Mouse (Mus musculus) T-cell, adult 2 months (primary cell): Measurements from ENCODE around the gene Hist1h4a.

Source experiments
- DNase-seq: peaks from one replicate; pipeline ENCODE4 v3.0.0; 2022; ENCODE audit warnings: low spot score

The Hist1h4a gene

GRCm38 (mm10) chr13:23759251-23759771, 1.7 kb downstream of the Hist1h4a start:
- DNase-seq: no peak

GRCm38 (mm10) chr13:23757921-23758320, 3.1 kb downstream of the Hist1h4a start:
- DNase-seq: no peak

GRCm38 (mm10) chr13:23757211-23757773, 3.7 kb downstream of the Hist1h4a start:
- no peak for DNase-seq

GRCm38 (mm10) chr13:23756790-23757189, 4.2 kb downstream of the Hist1h4a start, which contains the start of gene Hist1h4b:
TSS of gene Hist1h4b (plus strand) at chr13:23757013.
- DNase-seq: peak; percentile 80

GRCm38 (mm10) chr13:23755000-23755399, 6.0 kb downstream of the Hist1h4a start:
- DNase-seq: no peak

GRCm38 (mm10) chr13:23753314-23754078, 7.5 kb downstream of the Hist1h4a start:
- DNase-seq: no peak

- no peak for DNase-seq
These were observed 8.3 kb downstream of the Hist1h4a start for GRCm38 (mm10) chr13:23752742-23753172.

- peak; percentile 57 for DNase-seq
These were observed 8.8 kb downstream of the Hist1h4a start, which contains the start of gene Hist1h3b for GRCm38 (mm10) chr13:23752067-23752741. TSS of gene Hist1h3b (plus strand) at chr13:23752267.

GRCm38 (mm10) chr13:23751478-23751956, 9.5 kb downstream of the Hist1h4a start:
- peak; percentile 1 for DNase-seq

- DNase-seq: peak; percentile 4
These were observed 10.1 kb downstream of the Hist1h4a start, which contains the start of gene Hist1h2ab for GRCm38 (mm10) chr13:23750839-23751477. TSS of gene Hist1h2ab (plus strand) at chr13:23751126.

- DNase-seq: no peak
These were observed 11.4 kb downstream of the Hist1h4a start for GRCm38 (mm10) chr13:23749563-23750121.

GRCm38 (mm10) chr13:23747892-23748288, 13.1 kb downstream of the Hist1h4a start:
- DNase-seq: no peak

GRCm38 (mm10) chr13:23747081-23747891, 13.7 kb downstream of the Hist1h4a start:
- no peak for DNase-seq

- peak; percentile 58 for DNase-seq
These were observed 14.6 kb downstream of the Hist1h4a start, which contains the start of gene Hist1h2bb for GRCm38 (mm10) chr13:23746201-23747080. TSS of gene Hist1h2bb (plus strand) at chr13:23746734.

- DNase-seq: peak; percentile 75
These were observed 15.5 kb downstream of the Hist1h4a start, which contains the start of gene Hist1h3c for GRCm38 (mm10) chr13:23745381-23746161. TSS of gene Hist1h3c (minus strand) at chr13:23745602.

GRCm38 (mm10) chr13:23744421-23745380, 16.3 kb downstream of the Hist1h4a start:
- no peak for DNase-seq

GRCm38 (mm10) chr13:23743963-23744362, 17.1 kb downstream of the Hist1h4a start:
- no peak for DNase-seq
